Mouse (Mus musculus) ES-Bruce4 (cell line): ENCODE results near the gene Prkag3.

Experiments
- CTCF ChIP-seq: IDR thresholded peaks from one replicate; pipeline ENCODE4 v1.8.1; 2011; ENCODE audit warnings: low read depth, low read length
- POLR2A ChIP-seq: IDR thresholded peaks from one replicate; pipeline ENCODE4 v1.8.1; 2011; ENCODE audit warnings: low read length; ENCODE audit not compliant: insufficient read depth

- TF ChIP-seq CTCF = no peak
- no peak for TF ChIP-seq POLR2A
Observed at GRCm38 (mm10) chr1:74698791-74699190, 50.2 kb downstream of the Prkag3 start.
